Mouse (Mus musculus) adrenal gland, postnatal 10 days (tissue): ENCODE data around the gene Cacybp. TPM values are rescaled to one million over a fixed set of nuclear protein-coding genes. Genes with fewer than 3 reads are reported as not detected.

Source experiments
- DNase-seq: peaks from one replicate; pipeline ENCODE4 v3.0.0; 2021; ENCODE audit warnings: mixed read lengths
- long read RNA-seq, 2 experiments: library from polyadenylated mRNA; stranded (forward); transcript quantifications; one replicate each; pipeline ENCODE4 v2.0.0; 2021
- total RNA-seq, 2 experiments: library from RNA; stranded (reverse); gene quantifications; 2 replicates each; pipeline ENCODE4 v1.2.3; 2021

Cacybp gene
- 10 to 100 TPM; 68.3 to 74.0 TPM for total RNA-seq
- long read RNA-seq, experiment 1, transcript Cacybp-201 (6 exons, 2,098 nt): major isoform, 119 of 120 reads
- long read RNA-seq, experiment 1, partial matches to known transcripts: 0 of 120 reads
- long read RNA-seq, experiment 1, other reads (novel, unspliced or antisense): 1 of 120 reads
- long read RNA-seq, experiment 2, transcript Cacybp-201 (6 exons, 2,098 nt): major isoform, 73 of 79 reads
- long read RNA-seq, experiment 2, partial matches to known transcripts: 1 of 79 reads
- long read RNA-seq, experiment 2, other reads (novel, unspliced or antisense): 5 of 79 reads

DNA sequence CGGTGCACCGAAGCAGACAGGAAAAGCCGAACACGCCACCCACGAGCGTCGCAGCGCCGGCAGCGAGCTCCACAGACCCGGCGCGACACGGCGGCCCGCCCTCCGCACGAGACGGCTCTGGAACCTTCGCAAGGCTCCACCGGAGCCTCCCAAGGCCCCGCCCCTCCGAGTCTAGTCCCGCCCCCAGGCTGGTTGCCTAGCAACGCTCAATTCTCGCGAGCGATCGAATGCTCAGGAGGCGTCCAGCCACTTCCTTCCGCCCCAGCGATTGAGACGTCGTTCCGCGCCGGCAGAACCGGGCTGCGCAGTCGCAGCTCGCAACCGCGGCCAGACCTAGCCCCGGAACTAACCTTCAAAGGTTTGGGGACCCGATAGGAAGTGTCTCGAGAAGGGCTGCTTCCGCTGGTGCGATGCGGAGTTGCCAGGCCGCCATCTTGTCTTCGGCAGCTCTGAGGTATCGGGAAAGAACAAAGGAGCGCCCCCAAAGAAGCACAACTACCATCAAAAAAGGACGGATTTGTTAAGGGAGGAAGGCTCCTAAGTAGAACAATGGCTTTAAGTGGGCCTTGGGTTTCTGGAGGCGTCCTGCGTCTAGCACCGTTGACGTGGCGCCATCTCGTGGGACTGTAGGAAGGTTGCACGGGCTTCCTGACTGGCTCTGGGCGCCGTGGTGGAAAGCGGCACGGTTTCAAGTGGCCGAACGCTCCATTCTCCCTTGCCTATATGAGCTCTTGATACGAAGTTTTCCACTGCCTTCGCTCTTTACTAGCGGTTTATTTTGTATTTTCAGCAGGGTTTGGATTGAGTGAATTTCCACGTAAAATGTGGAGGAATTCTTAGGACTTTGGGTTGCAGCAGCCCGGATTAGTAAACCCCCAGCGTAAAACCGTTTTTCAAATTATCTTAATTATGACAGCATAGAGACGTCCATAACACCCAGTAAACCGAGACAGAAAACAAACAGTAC lies at the start of gene Cacybp:
Cacybp (minus strand) TSS at position 173 of the 967 bp plus-strand sequence.
- DNase-seq: peak; percentile 100

DNA sequence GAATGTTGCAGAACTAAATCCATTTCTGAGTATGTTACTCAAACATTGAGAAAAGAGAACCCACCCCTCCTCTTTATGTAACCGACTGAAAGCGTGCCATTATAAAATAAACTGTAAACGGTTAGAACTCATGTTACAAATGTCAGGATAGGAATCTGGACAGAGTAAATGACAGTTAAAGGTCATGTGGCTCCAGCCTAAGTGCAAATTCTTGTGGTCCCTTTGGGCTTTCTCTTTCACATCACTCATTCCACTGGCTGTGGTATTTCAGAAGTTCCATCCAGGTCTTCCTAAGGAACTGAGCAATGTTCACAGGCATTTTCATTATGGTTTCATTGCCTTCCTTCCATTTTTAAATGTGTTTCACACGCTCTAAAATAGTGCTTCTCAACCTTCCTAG lies 49.7 kb upstream of the Cacybp start:
- DNase-seq: no peak

DNA sequence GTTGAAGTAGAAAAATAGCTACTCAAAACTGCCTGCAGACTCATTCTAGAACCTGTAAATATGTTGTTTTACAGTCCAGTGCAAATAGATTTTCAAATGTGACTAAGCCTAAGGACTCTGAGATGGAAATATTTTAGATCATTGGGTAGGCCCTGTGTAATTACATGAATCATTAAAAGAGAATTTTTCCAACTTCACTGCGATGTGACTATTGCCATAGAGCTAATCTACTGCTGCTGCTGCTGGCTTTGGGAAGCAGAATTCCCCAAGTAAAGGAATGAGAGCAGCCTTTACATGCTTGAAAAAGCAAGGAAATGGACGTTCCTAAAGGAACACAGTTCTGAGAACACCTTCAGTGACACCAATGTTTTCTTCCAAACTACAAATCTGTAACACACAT lies 49.2 kb upstream of the Cacybp start:
- no peak for DNase-seq

DNA sequence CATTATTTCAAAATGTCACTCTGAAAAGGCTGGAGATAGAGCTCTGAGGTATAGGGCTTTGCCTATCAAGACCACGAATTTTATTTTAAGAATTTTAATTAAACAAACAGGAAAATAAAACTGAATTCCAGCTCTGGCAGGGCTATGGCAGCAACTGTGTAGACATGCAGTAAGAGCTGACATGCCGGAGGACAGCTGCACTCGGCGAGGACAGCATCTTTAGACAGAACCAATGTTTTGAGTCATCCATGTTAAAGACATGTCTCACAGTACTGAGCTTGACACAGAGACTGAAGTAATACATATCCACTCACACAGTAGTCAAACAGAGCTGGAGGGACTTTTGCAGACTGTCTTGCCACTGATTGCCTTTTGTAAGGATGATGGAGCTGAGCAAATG lies 47.9 kb upstream of the Cacybp start:
- no peak for DNase-seq

DNA sequence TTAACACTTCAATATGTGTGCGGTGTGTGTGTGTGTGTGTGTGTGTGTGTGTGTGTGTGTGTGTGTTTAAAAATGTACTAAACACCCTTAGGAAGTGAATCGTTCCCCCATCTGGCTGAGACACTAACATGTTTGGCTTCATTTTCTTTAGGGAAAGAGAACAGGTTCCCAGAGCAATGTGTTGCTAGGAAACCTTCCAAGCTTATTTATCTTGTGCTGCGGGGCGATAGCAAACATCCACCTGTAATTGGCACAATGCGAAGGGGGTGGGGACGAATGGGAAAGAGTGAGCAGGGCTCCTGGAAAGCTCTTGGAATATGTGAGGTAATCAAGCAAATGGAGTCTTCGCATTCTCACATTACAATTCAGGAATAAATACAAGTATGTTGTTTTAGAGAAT lies 47.2 kb upstream of the Cacybp start:
- no peak for DNase-seq

DNA sequence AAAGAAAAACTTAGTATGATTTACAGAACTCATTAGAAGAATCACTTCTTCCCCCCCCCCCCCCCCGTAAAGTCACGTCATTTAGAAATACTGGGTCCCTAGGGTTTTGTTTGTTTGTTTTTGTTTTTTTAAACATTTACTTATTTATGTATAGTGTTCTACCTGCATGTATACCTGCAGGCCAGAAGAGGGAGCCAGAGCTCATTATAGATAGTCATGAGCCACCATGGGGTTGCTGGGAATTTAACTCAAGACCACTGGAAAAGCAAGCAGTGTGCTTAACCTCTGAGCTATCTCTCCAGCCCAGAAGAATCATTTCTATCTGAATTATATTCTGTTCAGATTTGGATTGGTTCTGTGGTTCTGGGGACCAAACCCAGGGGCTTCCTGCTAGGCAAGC lies 40.4 kb upstream of the Cacybp start:
- no peak for DNase-seq

DNA sequence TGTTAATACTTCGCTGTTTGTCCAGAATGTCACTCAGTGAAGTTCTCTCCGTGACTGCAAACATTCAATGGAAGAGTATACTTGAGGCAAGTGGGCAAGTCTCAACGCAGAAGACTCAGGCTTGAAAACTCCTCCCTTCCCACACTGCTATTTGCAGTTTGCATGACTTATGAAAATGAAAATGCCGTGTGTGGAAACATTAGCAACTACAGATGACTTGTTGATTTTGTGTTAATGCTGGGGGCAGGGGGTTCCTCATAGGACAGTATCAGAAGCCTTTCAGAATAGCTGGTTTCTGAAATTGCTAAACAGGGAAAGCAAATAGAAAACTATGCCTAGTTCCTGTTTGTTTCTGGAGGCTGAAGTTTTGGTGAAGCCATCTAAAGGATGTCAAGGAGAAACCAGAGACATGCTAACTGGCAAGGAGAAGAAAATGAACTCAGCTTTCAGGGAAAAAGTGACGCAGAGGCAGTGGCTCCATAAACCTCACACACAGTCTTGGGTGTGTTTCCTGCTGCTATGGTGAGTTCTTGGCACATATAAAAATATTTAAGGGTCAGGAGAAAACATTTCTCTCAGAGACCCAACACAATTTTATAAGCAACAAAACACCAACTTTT lies 38.8 kb upstream of the Cacybp start:
- DNase-seq: no peak

DNA sequence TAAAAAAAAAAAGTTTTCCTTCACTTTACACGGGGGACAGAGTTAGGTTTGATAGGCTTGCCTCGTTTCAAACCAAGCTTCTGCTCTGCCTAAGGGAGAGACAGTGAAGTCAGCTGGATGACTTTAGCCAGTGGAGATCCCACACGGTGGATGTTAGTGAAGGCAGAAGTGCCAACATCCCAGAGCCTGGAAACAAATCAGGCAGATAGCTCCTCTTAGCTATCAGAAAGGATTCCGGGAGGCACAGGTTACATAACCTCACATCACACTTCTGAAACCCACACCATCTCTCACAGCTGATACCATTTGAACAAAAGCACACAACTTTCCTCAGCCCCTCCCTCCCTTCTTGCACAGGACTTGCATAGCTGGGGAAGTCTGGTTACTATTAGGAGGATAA lies 38.1 kb upstream of the Cacybp start:
- DNase-seq: no peak

DNA sequence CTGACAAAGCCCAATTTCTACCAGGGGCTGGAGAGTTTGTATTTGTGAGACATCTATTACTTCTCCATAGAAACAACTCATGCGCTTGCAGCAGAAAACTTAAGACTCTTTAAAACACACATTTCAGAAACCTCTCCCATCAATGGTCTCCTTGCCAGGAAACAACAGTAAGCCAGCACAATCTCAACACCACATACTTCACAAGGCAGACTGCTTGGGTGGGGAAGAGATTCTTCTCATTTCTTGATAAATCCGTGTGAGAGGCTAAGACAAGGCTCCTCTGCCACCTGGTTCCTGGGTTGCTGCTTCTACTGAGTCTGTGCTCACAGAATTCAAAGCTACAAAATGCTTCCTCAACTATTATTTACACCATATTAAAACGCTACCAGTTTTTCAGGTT lies 37.1 kb upstream of the Cacybp start:
- no peak for DNase-seq

DNA sequence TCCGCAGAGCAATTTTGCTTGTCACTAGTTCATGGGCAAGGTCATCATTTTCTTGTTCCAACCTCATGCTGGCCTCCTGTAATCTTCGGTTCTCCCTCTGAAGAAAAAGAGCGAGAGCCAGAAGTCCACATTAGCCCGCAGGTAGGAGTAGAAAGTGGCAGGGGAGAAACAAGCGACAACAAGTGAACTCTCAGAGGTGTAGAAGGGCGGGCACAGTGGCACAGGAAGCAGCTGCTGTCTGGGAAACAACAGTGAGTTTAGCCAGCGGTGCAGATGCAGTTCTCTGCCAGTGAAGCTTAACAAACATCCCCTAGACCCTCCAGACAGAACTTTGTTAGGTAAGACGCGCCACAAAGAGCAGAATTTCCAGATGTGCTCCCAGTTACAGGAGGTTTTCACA lies 34.8 kb upstream of the Cacybp start:
- DNase-seq: no peak

DNA sequence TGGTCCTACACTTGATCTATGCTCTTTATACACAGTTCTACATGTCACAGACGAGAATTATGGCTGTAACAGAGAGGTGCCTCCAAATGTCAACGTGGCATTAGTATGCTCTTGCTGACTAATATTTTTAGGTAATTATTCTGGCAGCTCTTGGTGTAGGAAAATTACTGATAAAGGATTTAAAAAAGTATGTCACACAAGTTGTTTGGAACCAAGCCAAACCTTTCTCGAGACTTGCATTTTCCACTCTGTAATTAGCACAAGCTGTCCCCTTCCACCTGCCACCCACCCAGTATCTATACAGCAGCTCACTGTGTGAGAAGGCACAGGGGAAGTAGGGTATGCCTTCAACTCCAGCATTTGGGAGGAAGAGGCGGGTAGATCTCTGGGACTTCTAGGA lies 34.2 kb upstream of the Cacybp start:
- no peak for DNase-seq

DNA sequence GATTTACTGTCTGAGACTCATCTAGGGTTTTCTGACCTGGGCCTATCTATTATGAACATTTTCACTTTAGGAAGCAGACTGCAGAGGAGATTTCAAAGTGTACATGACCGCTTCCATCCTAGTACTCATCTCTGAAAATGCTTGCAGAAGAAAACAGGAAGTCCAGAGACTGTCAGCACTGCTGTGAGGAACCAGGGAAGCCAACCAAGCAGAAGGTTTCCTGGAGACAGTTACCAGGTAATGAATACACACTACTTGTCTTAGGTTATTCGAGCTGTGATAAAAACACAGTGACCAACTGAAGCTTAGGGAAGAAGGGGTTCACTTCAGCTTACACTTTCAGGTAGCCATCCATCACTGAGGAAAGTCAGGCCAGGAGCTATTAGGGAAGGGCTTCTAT lies 33.3 kb upstream of the Cacybp start:
- no peak for DNase-seq

DNA sequence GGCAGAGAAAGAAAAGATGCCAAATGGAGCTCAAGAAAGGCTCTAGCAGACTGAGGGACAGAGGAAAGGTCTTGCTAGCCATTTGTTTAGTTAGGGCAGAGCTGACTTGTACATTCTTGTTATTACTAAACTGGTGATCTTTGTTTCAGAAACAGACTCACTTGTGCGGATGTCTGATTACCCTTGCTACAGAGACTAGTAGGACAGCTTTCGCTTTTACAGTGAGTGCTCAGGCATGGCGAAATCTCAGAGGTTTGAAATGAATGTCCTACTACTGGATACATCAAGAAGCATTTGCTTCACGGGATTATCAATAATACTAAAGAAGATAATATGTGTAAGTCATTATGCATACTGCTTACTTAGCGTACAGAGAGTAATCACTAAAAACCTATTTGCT lies 32.0 kb upstream of the Cacybp start:
- DNase-seq: no peak

DNA sequence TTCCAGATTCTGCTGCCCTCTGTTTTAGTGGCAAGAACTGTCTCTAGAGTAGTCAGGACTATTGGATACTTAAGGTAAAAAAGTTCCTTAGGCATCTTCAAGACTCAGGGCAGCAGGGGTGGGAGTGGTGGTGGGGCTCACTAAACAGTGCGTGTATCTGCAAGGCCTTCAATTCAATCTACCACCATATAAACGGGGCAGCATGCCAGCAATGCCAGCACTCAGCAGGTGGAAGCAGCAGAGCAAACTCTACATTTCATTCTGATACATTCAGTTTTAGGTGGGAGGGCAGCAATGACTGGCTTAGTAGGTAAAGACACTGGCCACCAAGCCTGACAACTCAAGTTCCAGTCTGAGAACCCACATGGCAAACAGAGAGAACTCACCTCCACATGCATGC lies 27.4 kb upstream of the Cacybp start:
- no peak for DNase-seq

DNA sequence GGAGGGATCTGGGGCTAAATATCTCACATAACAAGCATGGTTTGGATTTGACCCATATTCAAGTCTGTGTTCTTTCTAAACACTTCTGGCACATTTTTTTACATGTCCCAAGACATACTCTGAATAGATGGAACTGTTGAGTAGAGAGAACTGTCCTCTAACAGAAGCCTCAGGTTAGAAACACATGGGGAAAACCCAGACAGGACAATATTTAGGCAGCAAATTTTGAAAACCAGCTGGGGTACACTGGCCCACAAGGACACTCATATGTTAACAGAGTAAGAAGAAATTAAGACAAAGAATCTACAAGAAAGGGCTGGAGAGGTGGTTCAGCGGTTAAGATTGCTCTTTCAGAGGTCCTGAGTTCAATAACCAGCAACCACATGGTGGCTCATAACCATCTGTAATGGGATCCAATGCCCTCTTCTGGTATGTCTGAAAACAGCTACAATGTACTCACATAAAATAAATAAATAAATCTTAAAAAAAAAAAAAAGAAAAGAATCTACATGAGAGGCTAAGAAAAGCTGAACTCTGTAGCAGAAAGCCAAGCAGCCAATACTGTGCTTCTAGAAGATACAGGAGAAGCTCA lies 26.3 kb upstream of the Cacybp start:
- no peak for DNase-seq

DNA sequence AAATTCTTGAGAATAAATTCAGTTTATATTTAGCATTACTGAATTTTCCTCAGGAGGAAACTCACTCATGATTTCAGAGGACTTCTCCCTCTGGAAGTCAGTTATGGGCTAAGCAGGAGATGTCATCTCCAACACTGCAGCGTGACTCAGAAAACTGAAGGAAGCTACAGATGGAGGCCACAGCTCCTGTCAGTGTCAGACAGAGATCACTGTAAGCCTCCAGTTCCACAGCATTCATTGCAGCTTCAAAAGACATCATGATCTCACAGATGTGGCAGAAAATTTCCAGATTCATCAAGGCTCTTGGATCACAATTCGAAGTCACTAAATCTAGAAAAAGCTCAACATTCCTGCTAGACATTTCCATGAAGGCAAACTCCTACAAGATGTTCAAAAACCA lies 25.3 kb upstream of the Cacybp start:
- DNase-seq: no peak

DNA sequence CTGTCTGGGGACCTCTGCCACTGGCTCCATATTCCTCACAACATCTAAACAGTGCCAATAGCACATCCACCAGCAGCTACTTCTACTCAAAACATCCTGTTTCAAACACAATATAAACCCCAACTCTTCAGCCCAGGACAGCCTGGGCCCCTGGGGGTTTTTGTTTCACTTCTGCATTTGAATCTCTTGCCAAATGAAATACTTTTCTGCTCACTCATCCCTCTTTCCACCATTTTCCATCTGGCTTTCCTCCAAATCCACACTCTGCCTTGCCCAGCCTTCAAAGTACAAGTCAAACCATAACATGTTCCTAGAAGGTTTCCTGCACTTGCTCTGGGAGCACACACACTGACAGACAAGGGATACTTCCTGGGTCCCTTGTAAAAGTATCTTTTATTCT lies 21.2 kb upstream of the Cacybp start:
- no peak for DNase-seq

DNA sequence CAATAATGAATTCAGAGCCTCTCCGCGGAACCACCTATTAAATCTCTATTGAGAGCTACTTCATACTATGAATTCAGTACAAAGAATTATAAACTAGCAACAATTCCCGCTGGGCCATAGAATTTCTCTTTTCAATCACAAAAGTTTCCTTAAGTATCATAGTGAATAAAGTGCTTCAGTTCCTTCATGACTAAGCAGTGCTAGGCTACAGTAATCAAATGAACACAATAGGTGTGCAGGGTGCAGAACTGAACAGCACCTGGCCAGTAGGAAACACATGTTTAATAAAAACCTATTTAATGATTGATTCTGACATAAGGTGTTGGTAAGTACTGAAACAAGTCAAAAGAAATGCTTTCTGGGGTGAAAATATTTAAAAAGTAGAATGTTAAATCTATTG lies 19.4 kb upstream of the Cacybp start:
- DNase-seq: no peak

DNA sequence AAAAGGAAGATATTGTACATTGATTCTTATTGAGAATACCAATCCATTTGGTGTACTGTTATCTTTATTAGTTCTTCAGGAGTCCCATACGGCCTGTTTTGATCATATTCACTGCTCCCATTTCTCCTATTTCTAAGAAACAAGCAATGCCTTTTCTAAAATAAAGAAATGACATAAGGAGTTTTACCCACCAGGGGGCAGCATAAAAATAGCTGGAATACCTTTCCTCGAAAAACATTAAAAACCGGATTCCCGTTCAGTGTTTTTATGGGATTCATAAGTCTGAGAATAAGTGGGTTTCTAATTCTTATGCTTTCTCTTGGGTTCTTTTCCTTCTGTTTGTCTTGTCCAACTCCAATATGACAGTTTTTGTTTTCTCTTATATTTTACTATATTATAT lies 18.3 kb upstream of the Cacybp start:
- DNase-seq: peak; percentile 55

DNA sequence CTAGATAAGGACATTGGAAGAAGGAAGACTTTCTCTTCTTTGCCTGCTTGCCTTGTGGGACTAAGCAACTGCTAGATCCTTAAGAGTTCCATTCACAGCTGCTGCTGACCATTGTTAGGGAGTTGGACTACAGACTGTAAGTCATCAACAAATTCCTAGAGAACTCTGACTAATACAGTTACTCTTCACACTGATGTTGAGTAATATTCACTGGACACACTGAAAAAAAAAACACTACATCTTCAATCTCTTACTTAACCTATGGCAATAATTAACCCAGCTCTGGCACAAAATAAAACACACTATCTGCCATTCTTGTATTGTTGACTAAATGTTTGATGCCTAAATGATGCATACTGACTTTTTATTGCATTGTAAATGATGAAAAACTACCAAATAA lies 15.2 kb upstream of the Cacybp start:
- no peak for DNase-seq

DNA sequence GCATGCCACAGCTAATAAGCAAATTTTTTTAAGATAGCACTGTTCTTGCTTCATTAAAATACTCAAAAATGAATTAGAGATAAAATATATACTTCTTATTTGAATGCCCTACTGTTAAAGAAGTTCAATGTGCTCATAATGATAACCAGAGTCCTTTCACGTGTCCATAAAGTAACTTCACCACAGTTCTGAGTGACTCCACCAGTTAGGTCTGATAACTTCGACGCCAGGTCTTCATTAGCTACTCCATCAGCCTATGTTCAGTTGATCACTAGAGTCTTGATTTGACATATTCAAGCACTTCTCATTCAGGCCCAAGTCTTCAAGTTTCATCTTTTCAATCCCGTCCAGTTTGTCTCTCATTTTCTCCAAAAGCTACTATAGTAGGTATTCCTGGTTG lies 14.5 kb upstream of the Cacybp start:
- DNase-seq: no peak

DNA sequence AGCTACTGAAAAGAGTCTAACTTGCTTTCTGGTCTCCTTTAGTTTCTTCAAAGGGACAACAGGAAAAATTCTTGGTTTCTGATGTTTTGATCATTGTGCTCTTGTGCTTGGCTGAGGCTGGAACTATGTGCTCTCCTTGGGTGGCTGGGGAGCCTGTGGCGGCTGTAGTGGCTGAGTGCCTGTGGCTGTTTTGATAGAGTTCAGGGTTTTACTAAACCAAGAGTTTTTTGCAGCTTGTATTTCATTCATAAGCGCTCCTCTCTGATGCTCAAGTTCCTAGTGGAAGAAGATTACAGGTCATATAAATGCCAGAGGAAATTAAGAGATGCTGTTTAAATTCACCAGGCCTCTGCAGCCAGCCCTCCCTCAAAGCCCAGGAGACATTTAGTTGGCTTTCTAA lies 11.4 kb upstream of the Cacybp start:
- DNase-seq: no peak

DNA sequence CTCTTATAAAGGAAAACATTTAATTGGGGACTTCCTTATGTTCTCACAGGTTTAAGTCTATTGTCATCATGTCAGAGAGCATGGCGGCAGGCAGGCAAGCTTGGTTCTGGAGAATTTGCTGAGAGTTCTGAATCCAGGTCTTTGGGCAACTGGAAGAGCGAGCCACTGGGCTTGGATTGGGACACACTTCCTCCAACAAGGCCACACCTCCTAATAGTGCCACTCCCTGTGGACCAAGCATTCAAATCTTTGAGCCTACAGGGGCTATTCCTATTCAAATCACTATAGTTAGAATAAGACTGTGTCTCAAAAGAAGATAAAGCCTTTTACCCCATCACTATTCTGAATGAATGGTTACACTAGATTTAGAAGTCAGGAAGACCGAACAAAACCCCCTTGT lies 5.2 kb upstream of the Cacybp start:
- DNase-seq: no peak
